Mouse (Mus musculus) cerebellum, adult 8-10 months (tissue): ENCODE data around the gene Nccrp1.
"Not testable (repeated sequence)": the region's sequence is repeated elsewhere in the genome, so short reads cannot be mapped to it uniquely, and the experiment has no call there.

Experiments used
- DNase-seq: peaks from one replicate; pipeline ENCODE4 v3.0.0; 2022

The Nccrp1 gene

DNA sequence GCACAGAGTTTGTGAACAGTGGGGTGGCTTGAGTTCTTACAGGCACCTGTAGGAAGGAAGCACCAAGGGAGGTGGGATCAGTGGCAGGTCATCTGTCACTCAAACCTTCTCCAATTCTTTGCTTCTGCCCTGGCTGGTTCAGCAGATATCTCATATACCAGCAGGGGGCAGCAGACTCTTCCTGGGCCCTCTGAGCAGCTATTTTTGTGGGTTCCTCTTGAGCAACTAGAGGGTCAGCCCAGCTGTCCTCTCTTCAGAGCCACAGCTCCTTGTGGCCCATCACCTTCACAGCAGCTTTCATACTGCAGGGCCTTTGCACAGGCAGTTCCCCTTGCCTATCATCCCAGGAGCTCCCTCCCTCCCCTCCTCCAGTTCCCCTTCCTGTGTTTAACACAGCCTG lies 21.2 kb upstream of the Nccrp1 start:
- DNase-seq = peak; percentile 72

DNA sequence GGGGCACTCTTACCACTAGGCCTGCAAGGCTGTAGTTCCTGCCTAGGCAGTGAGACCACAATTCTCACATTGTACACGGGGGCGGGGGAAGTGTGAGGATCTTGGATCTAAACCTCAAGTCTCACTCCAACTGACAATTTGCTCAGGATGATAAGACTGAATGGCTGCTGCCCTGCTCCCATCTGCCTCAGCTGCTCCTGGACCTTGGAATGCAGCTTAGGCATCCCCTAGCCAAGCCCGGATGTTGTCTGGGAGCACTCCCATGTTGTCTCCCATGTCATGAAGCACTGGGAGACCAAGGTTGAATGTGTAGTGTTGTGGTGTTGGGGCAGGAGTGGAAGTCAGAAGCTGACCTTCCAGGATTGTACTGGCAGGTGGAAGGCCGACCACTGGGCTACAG lies 20.5 kb upstream of the Nccrp1 start:
- DNase-seq = no peak

DNA sequence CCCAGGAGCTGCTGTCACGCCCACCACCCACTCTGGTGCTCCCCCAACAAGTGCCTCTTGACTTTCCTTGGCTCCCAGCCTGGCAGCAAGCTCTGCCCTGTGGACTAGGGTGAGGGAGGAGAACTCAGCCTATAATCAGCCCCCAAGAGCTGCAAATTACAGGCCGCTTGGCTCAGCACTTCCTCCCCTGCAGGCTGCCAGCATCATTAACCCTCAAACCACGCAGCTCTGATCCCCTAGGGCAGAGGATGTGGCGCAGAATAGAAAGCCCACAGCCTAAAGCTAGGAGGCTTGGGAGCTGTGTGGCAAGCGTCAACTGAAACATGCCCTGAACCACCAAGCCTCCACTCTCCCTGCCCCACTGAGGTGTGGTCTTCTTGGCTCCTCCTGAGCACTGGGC lies 18.4 kb upstream of the Nccrp1 start:
- DNase-seq = no peak

GRCm38 (mm10) chr7:28562951-28563350 lies 15.9 kb upstream of the Nccrp1 start:
- peak; percentile 46 for DNase-seq

DNA sequence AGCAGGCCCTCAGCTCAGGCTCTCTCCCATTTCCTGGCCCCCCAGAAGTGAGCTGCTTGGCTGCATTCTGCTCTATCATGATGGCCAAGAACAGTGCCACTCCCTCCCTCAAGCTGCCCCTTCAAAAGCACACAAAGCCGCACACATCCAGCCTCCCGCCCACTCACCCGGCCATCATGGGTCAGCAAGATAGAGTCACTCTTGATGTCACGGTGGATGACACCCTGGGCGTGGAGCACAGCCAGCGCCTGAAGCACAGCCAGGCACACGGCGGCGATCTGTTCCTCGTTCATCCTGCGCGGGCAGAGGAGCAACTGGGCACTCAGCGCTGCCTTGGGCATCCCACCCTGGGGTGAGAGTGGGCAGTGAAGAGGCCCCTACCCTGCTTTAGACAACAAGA lies 15.3 kb upstream of the Nccrp1 start:
- DNase-seq = peak; percentile 57

GRCm38 (mm10) chr7:28561967-28562366 lies 14.9 kb upstream of the Nccrp1 start:
- DNase-seq = no peak

GRCm38 (mm10) chr7:28560856-28561255 lies 13.8 kb upstream of the Nccrp1 start:
- no peak for DNase-seq

- no peak for DNase-seq
These were observed 11.4 kb upstream of the Nccrp1 start for GRCm38 (mm10) chr7:28558486-28558885.

DNA sequence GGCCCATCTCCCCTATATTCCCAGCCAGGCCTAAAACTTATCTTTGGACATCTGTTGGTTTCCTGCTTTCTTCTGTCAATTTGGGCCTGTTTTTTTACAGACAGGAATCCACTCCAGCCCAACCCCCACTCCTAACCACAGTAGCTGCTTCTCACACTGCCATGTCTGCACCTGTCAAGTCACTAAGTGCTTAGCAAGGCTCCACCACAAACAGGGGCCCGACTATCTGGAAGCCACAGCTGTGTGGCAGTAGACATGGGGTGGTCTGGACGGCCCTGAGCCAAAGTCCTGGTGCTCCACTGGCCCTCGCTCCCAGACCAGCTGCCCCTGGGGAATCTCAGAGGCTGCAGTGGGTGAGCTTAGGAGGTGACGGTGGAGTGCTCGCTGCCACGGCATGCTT lies 10.7 kb upstream of the Nccrp1 start:
- DNase-seq = no peak

- no peak for DNase-seq
These were observed 10.0 kb upstream of the Nccrp1 start for GRCm38 (mm10) chr7:28557069-28557468.

- DNase-seq = no peak
These were observed 9.0 kb upstream of the Nccrp1 start for GRCm38 (mm10) chr7:28555939-28556535.

DNA sequence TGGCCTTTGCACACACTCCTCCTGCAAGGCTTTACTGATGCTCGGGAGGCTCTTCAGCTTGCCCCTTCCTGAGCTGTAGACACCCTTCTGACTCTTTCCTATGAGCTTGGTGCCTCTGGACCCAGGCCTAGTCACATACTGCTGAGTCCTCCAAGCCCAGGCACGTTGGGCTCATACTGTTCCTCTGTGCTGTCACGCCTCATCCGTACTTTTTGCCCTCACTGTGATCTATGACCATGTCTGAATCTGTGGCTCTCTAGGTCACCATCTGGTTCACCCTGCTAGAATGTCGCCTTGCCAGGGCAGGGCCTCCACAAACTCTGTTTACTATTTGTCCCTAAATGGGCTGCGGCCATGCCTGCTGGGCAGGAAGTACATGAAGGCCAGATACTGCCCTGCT lies 6.0 kb upstream of the Nccrp1 start:
- DNase-seq = no peak

DNA sequence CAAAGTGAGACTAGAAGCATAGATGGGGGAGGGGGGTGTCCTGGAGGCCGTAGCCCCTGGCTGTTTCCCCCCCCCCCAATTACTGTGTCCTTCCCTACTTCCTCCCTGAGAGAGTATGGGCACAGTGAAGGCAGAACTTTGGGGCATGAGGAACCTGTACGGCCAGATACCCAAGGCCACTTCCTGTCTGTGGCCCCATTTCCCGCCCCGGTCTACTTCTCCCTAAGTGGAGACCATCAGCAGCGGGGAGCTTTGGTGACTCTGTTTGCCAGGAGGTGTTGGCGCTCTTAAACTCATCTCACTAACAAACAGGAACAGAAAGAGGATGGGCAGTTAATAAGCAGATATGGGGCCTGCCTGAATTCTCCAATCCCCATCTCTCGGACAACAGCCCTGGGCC lies 574 bp upstream of the Nccrp1 start:
- DNase-seq = no peak

DNA sequence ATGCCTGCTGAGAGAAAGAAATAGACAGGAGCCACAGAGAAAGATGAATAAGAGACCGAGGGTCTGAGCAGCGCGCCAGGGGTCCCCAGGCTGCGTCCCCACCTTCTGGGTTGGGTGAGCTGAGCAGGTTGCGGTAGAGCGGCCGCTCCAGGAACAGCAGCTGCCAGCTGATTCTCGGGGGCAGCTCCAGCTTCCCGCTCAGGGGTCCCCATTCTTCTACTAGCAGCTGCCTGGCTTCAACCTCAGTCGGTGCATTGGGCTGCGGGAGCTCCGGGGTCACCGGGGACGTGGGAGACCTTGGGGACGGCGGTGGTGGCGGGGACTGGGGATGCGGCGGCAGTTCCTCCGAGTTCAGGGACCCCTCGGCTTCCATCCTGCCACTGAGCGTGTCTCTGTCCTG lies 405 bp downstream of the Nccrp1 start:
- DNase-seq = no peak

DNA sequence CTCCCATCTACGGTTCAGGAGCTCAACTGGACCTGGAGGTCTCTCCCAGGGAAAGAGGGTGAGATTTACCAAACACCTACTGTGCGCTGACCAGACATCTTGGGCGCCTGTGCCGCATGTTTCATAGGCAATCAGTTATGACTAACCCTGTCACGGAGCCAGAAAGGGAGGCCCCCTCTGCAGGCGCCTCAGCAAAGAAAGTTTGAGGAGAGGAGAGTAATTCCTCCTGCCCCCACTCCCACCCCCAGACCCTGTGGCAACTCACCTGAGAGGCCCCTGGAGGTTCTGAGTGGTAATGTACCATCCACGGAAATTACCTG lies 1.2 kb downstream of the Nccrp1 start:
- DNase-seq = no peak

GRCm38 (mm10) chr7:28545048-28545890 lies 1.8 kb downstream of the Nccrp1 start:
- DNase-seq = no peak

DNA sequence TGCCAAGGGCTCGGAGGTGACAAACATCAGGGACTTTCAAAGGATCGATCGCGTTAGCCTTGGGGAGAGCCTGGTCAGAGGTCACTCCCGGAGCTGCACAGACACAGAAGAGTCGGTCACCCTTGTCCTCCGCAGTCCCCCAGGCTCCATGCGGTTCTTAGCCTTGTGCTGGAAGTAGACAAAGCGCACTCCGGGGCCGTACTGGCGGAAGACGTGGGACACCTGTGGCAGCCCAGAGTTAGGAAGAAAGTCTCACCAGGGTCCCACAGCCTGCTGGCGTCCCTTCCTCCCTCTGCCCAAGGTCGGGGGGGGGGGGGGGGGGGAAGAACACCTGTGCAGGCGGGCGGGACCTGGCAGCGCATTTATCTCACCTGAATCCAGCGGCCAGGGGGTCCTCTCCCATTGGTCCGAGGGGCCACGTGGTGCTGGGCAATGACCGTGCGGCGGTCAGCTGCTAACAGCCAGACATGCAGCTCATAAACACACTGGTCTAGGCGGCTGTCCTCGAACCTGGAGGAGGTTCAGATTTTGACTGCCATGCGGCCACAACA lies 2.9 kb downstream of the Nccrp1 start:
- no peak for DNase-seq

GRCm38 (mm10) chr7:28540526-28540925 lies 6.5 kb downstream of the Nccrp1 start, which contains the start of gene Sycn:
TSS of gene Sycn (plus strand) at chr7:28540885.
- DNase-seq = no peak

DNA sequence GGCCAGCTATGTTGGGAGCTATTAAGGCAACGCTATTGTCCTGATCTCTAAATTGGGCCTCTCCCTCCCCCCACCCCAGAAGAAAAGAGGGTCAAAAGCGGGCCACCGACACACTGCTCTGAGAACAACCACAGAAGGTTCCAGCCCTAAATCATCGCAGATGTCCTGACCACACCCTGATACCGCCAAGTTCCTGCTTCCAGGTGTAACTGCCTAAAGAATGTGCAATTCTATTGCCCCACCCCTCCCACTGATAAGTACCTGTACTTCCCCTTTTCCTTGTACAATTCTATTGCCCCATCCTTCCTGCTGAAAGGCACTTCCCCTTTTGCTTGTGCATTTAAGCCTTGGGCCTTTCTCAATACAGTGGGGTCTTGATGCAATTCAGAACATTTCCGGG lies 8.2 kb downstream of the Nccrp1 start:
- not testable (repeated sequence) for DNase-seq

DNA sequence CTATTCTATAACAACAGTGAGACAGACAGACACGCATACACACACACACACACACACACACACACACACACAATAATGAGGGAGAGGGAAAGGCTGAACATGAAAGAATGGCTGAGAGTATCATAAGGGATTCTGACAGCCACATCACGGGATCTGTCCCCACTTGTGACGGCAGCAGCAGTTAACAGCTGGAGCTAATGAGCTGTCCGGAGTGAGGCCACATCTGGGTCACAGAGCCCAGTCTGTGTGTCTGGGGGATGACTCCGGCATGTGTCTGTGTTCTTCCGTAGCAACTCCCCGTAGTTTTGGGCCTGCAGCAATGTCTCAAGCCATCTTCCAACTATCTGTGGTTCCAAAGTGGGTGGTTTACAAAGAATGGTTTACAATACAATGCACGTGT lies 15.0 kb downstream of the Nccrp1 start:
- DNase-seq = no peak

- DNase-seq = peak; percentile 61
These were observed 18.9 kb downstream of the Nccrp1 start for GRCm38 (mm10) chr7:28527922-28528719.

DNA sequence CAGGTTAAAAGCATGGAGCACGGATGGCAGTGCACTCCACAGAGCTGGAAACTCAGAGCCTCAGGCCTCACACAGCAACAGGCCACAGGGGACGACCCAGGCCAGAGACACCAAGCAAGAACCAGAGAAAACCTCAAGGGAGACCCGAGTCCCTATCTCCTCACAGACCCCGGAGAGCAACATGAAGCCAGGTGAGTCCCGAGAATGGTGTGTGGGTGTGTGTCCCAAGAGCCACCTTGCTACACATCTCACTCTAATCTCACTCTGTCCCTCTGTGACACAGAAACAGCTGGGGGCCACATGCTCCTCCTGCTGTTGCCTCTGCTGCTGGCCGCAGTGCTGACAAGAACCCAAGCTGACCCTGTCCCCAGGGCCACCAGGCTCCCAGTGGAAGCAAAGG lies 24.5 kb downstream of the Nccrp1 start, which contains the start of gene Ifnl3:
Gene Ifnl3 (plus strand): TSS at position 301 of the 400 bp plus-strand sequence.
- DNase-seq = not testable (repeated sequence)

- no peak for DNase-seq
These were observed 35.6 kb downstream of the Nccrp1 start for GRCm38 (mm10) chr7:28511441-28511840.
